Mouse (Mus musculus): ENCODE measurements around the gene Arid2. TPM values are rescaled to one million over a fixed set of nuclear protein-coding genes. Genes with fewer than 3 reads are reported as not detected.

Gene Arid2
- total and polyA plus RNA-seq, 3 experiments, result 20.3 to 31.2 (median 25.9) TPM

DNA sequence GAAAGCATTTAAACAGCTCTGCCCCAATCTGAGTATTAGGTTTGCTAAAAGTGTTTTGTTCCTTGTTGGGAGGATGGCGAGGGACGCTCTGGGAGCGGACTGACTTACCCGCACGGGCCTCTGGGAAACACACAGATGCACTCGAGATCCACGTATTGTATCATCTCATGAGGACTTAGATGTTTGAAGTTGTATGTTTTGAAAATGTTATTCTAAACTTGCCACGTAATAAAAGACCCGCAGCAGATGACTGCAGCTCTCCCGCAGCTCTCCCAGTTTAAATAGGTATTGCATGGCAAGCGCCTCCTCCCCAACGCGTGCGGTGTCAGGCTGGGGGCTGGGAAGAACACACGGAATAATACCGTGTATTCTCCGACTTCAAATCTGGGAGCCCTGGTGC, 33.0 kb upstream of the Arid2 start:
- no peaks in the 10 kb centered on the region for H3K79me2 ChIP-seq (ENCODE audit: control insufficient read depth, insufficient read depth, low read length, poor library complexity)
- TF ChIP-seq SIN3A (IDR thresholded peaks at IDR 0.05; ENCODE audit: low read length), result no peak
- no peak for TF ChIP-seq MAFK (IDR thresholded peaks at IDR 0.05; ENCODE audit: borderline replicate concordance, low read depth, low read length)
- TF ChIP-seq MYC (IDR thresholded peaks at IDR 0.05; ENCODE audit: low read depth, low read length), result no peak
- TF ChIP-seq ZMIZ1 (IDR thresholded peaks at IDR 0.05; ENCODE audit: low read depth, low read length), result no peak
- TF ChIP-seq EP300 (IDR thresholded peaks at IDR 0.05; ENCODE audit: low read depth in 1 of 2, low read length in 2 of 2), result no peak
- TF ChIP-seq BHLHE40 (IDR thresholded peaks at IDR 0.05; ENCODE audit: borderline replicate concordance, low read depth, low read length), result no peak
- TF ChIP-seq TAL1 (IDR thresholded peaks at IDR 0.05; ENCODE audit: low read length), result no peak
- no peak for TF ChIP-seq RCOR1 (IDR thresholded peaks at IDR 0.05; ENCODE audit: low read depth, low read length)
- TF ChIP-seq NRF1 (IDR thresholded peaks at IDR 0.05; ENCODE audit: insufficient read depth, low read depth, low read length, poor library complexity, severe bottlenecking), result no peak
- no peak for TF ChIP-seq POLR2AphosphoS5 (IDR thresholded peaks at IDR 0.05; ENCODE audit: borderline replicate concordance, low read depth, low read length)
- no peak for TF ChIP-seq USF2 (IDR thresholded peaks at IDR 0.05; ENCODE audit: borderline replicate concordance in 1 of 2, insufficient read depth in 1 of 2, low read depth in 1 of 2, low read length in 2 of 2)
- no peak for TF ChIP-seq KAT2A (conservative IDR thresholded peaks at IDR 0.05; ENCODE audit: low read depth, low read length)
- no peak for TF ChIP-seq POLR2A (IDR thresholded peaks at IDR 0.05; ENCODE audit: control insufficient read depth in 1 of 2, insufficient read depth in 1 of 2, low read depth in 1 of 2, low read length in 2 of 2, poor library complexity in 1 of 2)
- no peak for TF ChIP-seq TCF12 (IDR thresholded peaks at IDR 0.05; ENCODE audit: low read depth, low read length)
- H3K9ac ChIP-seq (ENCODE audit: control insufficient read depth, low read depth, low read length, poor library complexity, severe bottlenecking), result no peak overlapping the region
- H3K27ac ChIP-seq (ENCODE audit: control insufficient read depth, low read depth, low read length), result no peak overlapping the region
- no peak overlapping the region for H3K4me3 ChIP-seq (ENCODE audit: control insufficient read depth in 1 of 2, insufficient read depth in 1 of 2, low read depth in 2 of 2, low read length in 2 of 2)
- no peaks in the 10 kb centered on the region for H3K36me3 ChIP-seq (ENCODE audit: control insufficient read depth in 1 of 2, insufficient read depth in 2 of 2, low read length in 2 of 2)
- H3K9me3 ChIP-seq (replicated peaks; ENCODE audit: insufficient read depth, low read length), result no peaks in the 10 kb centered on the region
- DNase-seq (ENCODE audit: low read depth, low spot score), result no peak
- peaks cover 0 to 5% of the 10 kb centered on the region in 2 experiments; a peak in 2 of 4 replicates for H3K27me3 ChIP-seq (ENCODE audit: control insufficient read depth in 1 of 2, insufficient read depth in 2 of 2, low read length in 2 of 2)
- H3K4me1 ChIP-seq (ENCODE audit: control insufficient read depth in 1 of 2, insufficient read depth in 2 of 2, low read length in 2 of 2), result no peaks in the 10 kb centered on the region

GRCm38 (mm10) chr15:96257781-96258180, 29.5 kb upstream of the Arid2 start:
- H3K9me3 ChIP-seq (replicated peaks; ENCODE audit: insufficient read depth, low read length), result no peaks in the 10 kb centered on the region
- no peak for TF ChIP-seq KAT2A (conservative IDR thresholded peaks at IDR 0.05; ENCODE audit: low read depth, low read length)
- no peaks in the 10 kb centered on the region for H3K79me2 ChIP-seq (ENCODE audit: control insufficient read depth, insufficient read depth, low read length, poor library complexity)
- H3K4me3 ChIP-seq (ENCODE audit: control insufficient read depth in 1 of 2, insufficient read depth in 1 of 2, low read depth in 2 of 2, low read length in 2 of 2), result no peak overlapping the region
- no peaks in the 10 kb centered on the region for H3K4me1 ChIP-seq (ENCODE audit: control insufficient read depth in 1 of 2, insufficient read depth in 2 of 2, low read length in 2 of 2)
- no peaks in the 10 kb centered on the region for H3K36me3 ChIP-seq (ENCODE audit: control insufficient read depth in 1 of 2, insufficient read depth in 2 of 2, low read length in 2 of 2)
- DNase-seq (ENCODE audit: low read depth, low spot score), result no peak
- H3K9ac ChIP-seq (ENCODE audit: control insufficient read depth, low read depth, low read length, poor library complexity, severe bottlenecking), result no peak overlapping the region
- H3K27me3 ChIP-seq (ENCODE audit: control insufficient read depth in 1 of 2, insufficient read depth in 2 of 2, low read length in 2 of 2), result peaks cover 0 to 5% of the 10 kb centered on the region in 2 experiments; a peak in 2 of 4 replicates
- H3K27ac ChIP-seq (ENCODE audit: control insufficient read depth, low read depth, low read length), result no peak overlapping the region

DNA sequence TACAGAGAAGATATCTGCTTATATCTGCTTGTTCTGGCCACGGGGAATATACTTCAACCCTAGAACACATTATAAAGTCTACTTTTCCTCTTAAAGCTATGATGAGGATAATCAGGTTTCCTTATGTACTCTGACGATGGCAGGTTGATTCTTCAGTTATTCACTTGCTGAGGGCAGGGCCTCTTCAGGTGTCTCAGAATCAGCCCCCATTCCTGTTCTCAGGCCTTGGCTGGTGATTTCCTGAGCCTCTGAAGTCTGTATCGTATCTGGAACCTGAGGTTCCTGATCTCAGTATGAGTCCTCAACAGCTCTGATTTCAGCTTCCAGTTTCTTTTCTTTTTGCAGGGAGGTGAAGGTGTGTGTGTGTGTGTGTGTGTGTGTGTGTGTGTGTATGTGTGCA, 22.7 kb upstream of the Arid2 start:
- Histone ChIP-seq H3K9me3 (replicated peaks; ENCODE audit: insufficient read depth, low read length) (no peaks in the 10 kb centered on the region), H3K9ac (ENCODE audit: control insufficient read depth, low read depth, low read length, poor library complexity, severe bottlenecking) (no peak overlapping the region)

More for the DNA sequence above, 22.7 kb upstream of the Arid2 start:
- Histone ChIP-seq H3K36me3 (ENCODE audit: control insufficient read depth in 1 of 2, insufficient read depth in 2 of 2, low read length in 2 of 2) (no peaks in the 10 kb centered on the region), H3K4me1 (ENCODE audit: control insufficient read depth in 1 of 2, insufficient read depth in 2 of 2, low read length in 2 of 2) (no peaks in the 10 kb centered on the region), H3K27ac (ENCODE audit: control insufficient read depth, low read depth, low read length) (no peak overlapping the region), H3K4me3 (ENCODE audit: control insufficient read depth in 1 of 2, insufficient read depth in 1 of 2, low read depth in 2 of 2, low read length in 2 of 2) (no peak overlapping the region), H3K27me3 (ENCODE audit: control insufficient read depth in 1 of 2, insufficient read depth in 2 of 2, low read length in 2 of 2) (no peaks in the 10 kb centered on the region), H3K79me2 (ENCODE audit: control insufficient read depth, insufficient read depth, low read length, poor library complexity) (no peaks in the 10 kb centered on the region)
- TF ChIP-seq RCOR1 (IDR thresholded peaks at IDR 0.05; ENCODE audit: low read depth, low read length) (no peak), TBP (IDR thresholded peaks at IDR 0.05; ENCODE audit: low read depth, low read length) (no peak), NRF1 (IDR thresholded peaks at IDR 0.05; ENCODE audit: insufficient read depth, low read depth, low read length, poor library complexity, severe bottlenecking) (no peak), TCF12 (IDR thresholded peaks at IDR 0.05; ENCODE audit: low read depth, low read length) (no peak), BHLHE40 (IDR thresholded peaks at IDR 0.05; ENCODE audit: borderline replicate concordance, low read depth, low read length) (no peak), MYC (IDR thresholded peaks at IDR 0.05; ENCODE audit: low read depth, low read length) (no peak), MYB (IDR thresholded peaks at IDR 0.05; ENCODE audit: low read depth, low read length) (no peak), MAZ (IDR thresholded peaks at IDR 0.05; ENCODE audit: low read depth, low read length) (no peak), RAD21 (IDR thresholded peaks at IDR 0.05; ENCODE audit: low read depth, low read length) (no peak), ZC3H11A (IDR thresholded peaks at IDR 0.05; ENCODE audit: low read depth, low read length) (no peak), KAT2A (conservative IDR thresholded peaks at IDR 0.05; ENCODE audit: low read depth, low read length) (no peak), HCFC1 (IDR thresholded peaks at IDR 0.05; ENCODE audit: low read depth, low read length) (no peak), POLR2AphosphoS2 (IDR thresholded peaks at IDR 0.05; ENCODE audit: low read length) (no peak), EP300 (IDR thresholded peaks at IDR 0.05; ENCODE audit: low read depth in 1 of 2, low read length in 2 of 2) (no peak)
- no peak for DNase-seq (ENCODE audit: low read depth, low spot score)

Measured in MEL (cell line).